Mouse (Mus musculus) ES-Bruce4 (cell line): ENCODE results near the gene Abca3.

Experiments used
- CTCF ChIP-seq: IDR thresholded peaks from one replicate; pipeline ENCODE4 v1.8.1; 2011; ENCODE audit warnings: low read depth, low read length
- EP300 ChIP-seq: IDR thresholded peaks from 2 replicates; pipeline ENCODE4 v1.6.1; 2011; ENCODE audit warnings: low read depth, low read length; ENCODE audit not compliant: insufficient read depth
- POLR2A ChIP-seq: IDR thresholded peaks from one replicate; pipeline ENCODE4 v1.8.1; 2011; ENCODE audit warnings: low read length; ENCODE audit not compliant: insufficient read depth

GRCm38 (mm10) chr17:24375094-24375712 lies 23.5 kb downstream of the Abca3 start:
- TF ChIP-seq POLR2A (no peak), CTCF (no peak), EP300 (no peak)
